Mouse (Mus musculus) bone marrow, adult 2 months (tissue): ENCODE measurements around the gene Klk1b8.

Experiments
- CTCF ChIP-seq: fragments of 200-500 bp; IDR thresholded peaks from 2 replicates; pipeline ENCODE4 v1.5.1; 2011; ENCODE audit warnings: low read length, control low read depth; ENCODE audit not compliant: control insufficient read depth, insufficient read depth
- POLR2A ChIP-seq: fragments of 200-500 bp; IDR thresholded peaks from 2 replicates; pipeline ENCODE4 v1.6.1; 2011; ENCODE audit warnings: low read depth, mild to moderate bottlenecking, control low read depth, low read length, borderline replicate concordance; ENCODE audit not compliant: control insufficient read depth

GRCm38 (mm10) chr7:43952703-43953102 lies 2.2 kb downstream of the Klk1b8 start:
- no peak for TF ChIP-seq CTCF
- TF ChIP-seq POLR2A = no peak
